Mouse (Mus musculus): ENCODE measurements around the gene Actb. TPM values are rescaled to one million over a fixed set of nuclear protein-coding genes. Genes with fewer than 3 reads are reported as not detected.
A peak's percentile ranks its signal among the peaks of the same experiment; 100 is the strongest.

Actb gene
- total and polyA plus RNA-seq, 3 experiments, result 1,403 to 4,417 (median 3,042) TPM

GRCm38 (mm10) chr5:142936336-142936719 is 29.8 kb upstream of the Actb start:
- H3K36me3 ChIP-seq (ENCODE audit: control insufficient read depth in 1 of 2, insufficient read depth in 2 of 2, low read length in 2 of 2), result peaks cover 0 to 8% of the 10 kb centered on the region in 2 experiments; a peak in 2 of 4 replicates
- no peak overlapping the region for H3K27ac ChIP-seq (ENCODE audit: control insufficient read depth, low read depth, low read length)
- peak overlapping the region; percentile 48 for H3K9ac ChIP-seq (ENCODE audit: control insufficient read depth, low read depth, low read length, poor library complexity, severe bottlenecking)
- TF ChIP-seq GABPA (IDR thresholded peaks at IDR 0.05; ENCODE audit: low read depth, low read length) (no peak), MAZ (IDR thresholded peaks at IDR 0.05; ENCODE audit: low read depth, low read length) (peak; percentile 75; the same call in 1 of the 2 replicates), GATA1 (IDR thresholded peaks at IDR 0.05; ENCODE audit: low read depth, low read length) (no peak), ETS1 (IDR thresholded peaks at IDR 0.05; ENCODE audit: low read depth, low read length) (0 out of 2 replicates have a peak, but pooled peaks have one; percentile 6), RAD21 (IDR thresholded peaks at IDR 0.05; ENCODE audit: low read depth, low read length) (peak; percentile 85), MEF2A (IDR thresholded peaks at IDR 0.05; ENCODE audit: extremely low read depth, insufficient replicate concordance, low read depth, low read length, poor library complexity, severe bottlenecking) (no peak), TAL1 (IDR thresholded peaks at IDR 0.05; ENCODE audit: low read length) (no peak), NRF1 (IDR thresholded peaks at IDR 0.05; ENCODE audit: insufficient read depth, low read depth, low read length, poor library complexity, severe bottlenecking) (no peak), ZC3H11A (IDR thresholded peaks at IDR 0.05; ENCODE audit: low read depth, low read length) (peak; percentile 80), TCF12 (IDR thresholded peaks at IDR 0.05; ENCODE audit: low read depth, low read length) (no peak), ZKSCAN1 (IDR thresholded peaks at IDR 0.05; ENCODE audit: low read depth, low read length) (no peak), SMC3 (IDR thresholded peaks at IDR 0.05; ENCODE audit: low read depth, low read length) (peak; percentile 91), CTCF (IDR thresholded peaks at IDR 0.05 in 2 of 3, conservative IDR thresholded peaks at IDR 0.05 in 1 of 3; ENCODE audit: control insufficient read depth in 1 of 3, insufficient read depth in 1 of 3, low read depth in 2 of 3, low read length in 3 of 3, poor library complexity in 1 of 3, severe bottlenecking in 1 of 3) (peak; percentile 86 to 98 (median 89))
- peaks cover 0 to 13% of the 10 kb centered on the region in 2 experiments; a peak in 2 of 4 replicates for H3K4me1 ChIP-seq (ENCODE audit: control insufficient read depth in 1 of 2, insufficient read depth in 2 of 2, low read length in 2 of 2)
- peak; percentile 82 for DNase-seq (ENCODE audit: low read depth, low spot score)
- H3K79me2 ChIP-seq (ENCODE audit: control insufficient read depth, insufficient read depth, low read length, poor library complexity), result no peaks in the 10 kb centered on the region
- no peaks in the 10 kb centered on the region for H3K27me3 ChIP-seq (ENCODE audit: control insufficient read depth in 1 of 2, insufficient read depth in 2 of 2, low read length in 2 of 2)
- peak overlapping the region; percentile 49 to 51 for H3K4me3 ChIP-seq (ENCODE audit: control insufficient read depth in 1 of 2, insufficient read depth in 1 of 2, low read depth in 2 of 2, low read length in 2 of 2)
- H3K9me3 ChIP-seq (replicated peaks; ENCODE audit: insufficient read depth, low read length), result no peaks in the 10 kb centered on the region

DNA sequence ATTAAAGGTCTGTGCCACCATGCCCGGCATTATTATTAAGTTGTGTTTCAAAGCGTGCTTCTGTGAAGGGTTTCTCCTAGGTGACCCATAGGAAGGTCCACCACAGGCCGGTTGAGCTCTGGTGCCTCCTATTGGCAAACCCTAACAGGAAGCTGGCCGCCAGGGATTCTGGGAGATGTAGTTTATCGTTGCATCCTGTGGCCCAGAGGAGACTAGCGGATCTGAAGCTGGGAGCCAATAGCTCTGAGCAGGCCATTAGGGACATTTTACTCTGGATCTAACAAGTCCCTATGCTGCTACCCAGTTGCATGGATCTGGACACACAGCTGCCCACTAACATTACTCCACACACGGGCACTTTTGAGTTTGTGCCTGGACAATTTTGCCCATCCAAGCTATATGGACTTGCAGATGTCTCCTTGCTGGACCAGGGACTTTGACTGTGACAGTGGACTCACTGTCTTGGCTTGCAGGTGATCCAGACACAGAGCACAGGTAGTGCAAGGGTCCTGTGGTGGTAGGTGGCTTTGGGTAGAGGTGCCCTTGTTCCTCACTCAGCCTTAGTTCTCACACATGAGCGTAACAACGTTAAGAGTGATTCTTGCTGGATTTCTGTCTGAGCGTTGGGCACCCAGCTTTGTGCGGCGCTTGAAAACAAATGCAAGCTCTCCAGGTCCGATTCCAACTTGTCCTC is 29.2 kb upstream of the Actb start:
- Histone ChIP-seq H3K79me2 (ENCODE audit: control insufficient read depth, insufficient read depth, low read length, poor library complexity) (no peaks in the 10 kb centered on the region), H3K9ac (ENCODE audit: control insufficient read depth, low read depth, low read length, poor library complexity, severe bottlenecking) (peak overlapping the region; percentile 48), H3K4me3 (ENCODE audit: control insufficient read depth in 1 of 2, insufficient read depth in 1 of 2, low read depth in 2 of 2, low read length in 2 of 2) (peak overlapping the region; percentile 49 to 51), H3K4me1 (ENCODE audit: control insufficient read depth in 1 of 2, insufficient read depth in 2 of 2, low read length in 2 of 2) (peaks cover 0 to 18% of the 10 kb centered on the region in 2 experiments; a peak in 2 of 4 replicates), H3K27me3 (ENCODE audit: control insufficient read depth in 1 of 2, insufficient read depth in 2 of 2, low read length in 2 of 2) (no peaks in the 10 kb centered on the region), H3K27ac (ENCODE audit: control insufficient read depth, low read depth, low read length) (no peak overlapping the region), H3K36me3 (ENCODE audit: control insufficient read depth in 1 of 2, insufficient read depth in 2 of 2, low read length in 2 of 2) (peaks cover 0 to 8% of the 10 kb centered on the region in 2 experiments; a peak in 2 of 4 replicates), H3K9me3 (replicated peaks; ENCODE audit: insufficient read depth, low read length) (no peaks in the 10 kb centered on the region)
- peak; percentile 89 for DNase-seq (ENCODE audit: low read depth, low spot score)
- TF ChIP-seq GATA1 (IDR thresholded peaks at IDR 0.05; ENCODE audit: low read depth, low read length) (no peak), RCOR1 (IDR thresholded peaks at IDR 0.05; ENCODE audit: low read depth, low read length) (no peak), HCFC1 (IDR thresholded peaks at IDR 0.05; ENCODE audit: low read depth, low read length) (peak; percentile 99), SIN3A (IDR thresholded peaks at IDR 0.05; ENCODE audit: low read length) (peak; percentile 32; the same call in 1 of the 2 replicates), GABPA (IDR thresholded peaks at IDR 0.05; ENCODE audit: low read depth, low read length) (no peak), TCF12 (IDR thresholded peaks at IDR 0.05; ENCODE audit: low read depth, low read length) (peak; percentile 37; the same call in 1 of the 2 replicates), JUND (IDR thresholded peaks at IDR 0.05; ENCODE audit: low read depth, low read length) (no peak), MAZ (IDR thresholded peaks at IDR 0.05; ENCODE audit: low read depth, low read length) (no peak), BHLHE40 (IDR thresholded peaks at IDR 0.05; ENCODE audit: borderline replicate concordance, low read depth, low read length) (no peak), EP300 (IDR thresholded peaks at IDR 0.05; ENCODE audit: low read depth in 1 of 2, low read length in 2 of 2) (no peak), CHD1 (IDR thresholded peaks at IDR 0.05; ENCODE audit: low read depth, low read length) (no peak), POLR2AphosphoS5 (IDR thresholded peaks at IDR 0.05; ENCODE audit: borderline replicate concordance, low read depth, low read length) (no peak), USF2 (IDR thresholded peaks at IDR 0.05; ENCODE audit: borderline replicate concordance in 1 of 2, insufficient read depth in 1 of 2, low read depth in 1 of 2, low read length in 2 of 2) (no peak), MEF2A (IDR thresholded peaks at IDR 0.05; ENCODE audit: extremely low read depth, insufficient replicate concordance, low read depth, low read length, poor library complexity, severe bottlenecking) (no peak), CHD2 (IDR thresholded peaks at IDR 0.05; ENCODE audit: low read length) (no peak), RAD21 (IDR thresholded peaks at IDR 0.05; ENCODE audit: low read depth, low read length) (peak; percentile 32), USF1 (IDR thresholded peaks at IDR 0.05; ENCODE audit: low read depth, low read length) (no peak), SMC3 (IDR thresholded peaks at IDR 0.05; ENCODE audit: low read depth, low read length) (peak; percentile 37), KAT2A (conservative IDR thresholded peaks at IDR 0.05; ENCODE audit: low read depth, low read length) (no peak; the same call in 1 of the 2 replicates), ZNF384 (IDR thresholded peaks at IDR 0.05; ENCODE audit: low read depth, low read length) (no peak), E2F4 (IDR thresholded peaks at IDR 0.05; ENCODE audit: borderline replicate concordance, low read depth, low read length) (no peak), NRF1 (IDR thresholded peaks at IDR 0.05; ENCODE audit: insufficient read depth, low read depth, low read length, poor library complexity, severe bottlenecking) (0 out of 2 replicates have a peak, but pooled peaks have one; percentile 12)

Measured in MEL (cell line).